Mouse (Mus musculus) inflammation-experienced regulatory T-cells, adult 16 weeks (primary cell): ENCODE results near the gene Iqce. TPM values are rescaled to one million over a fixed set of nuclear protein-coding genes. Genes with fewer than 3 reads are reported as not detected.

Experiments used
- polyA plus RNA-seq: library from polyadenylated mRNA; unstranded; fragments of 100-300 nt; shearing (Covaris generic); gene quantifications from one replicate; pipeline ENCODE4 v1.2.1, GENCODE M21; 2017

Iqce gene
- 49.0 TPM for polyA plus RNA-seq

DNA sequence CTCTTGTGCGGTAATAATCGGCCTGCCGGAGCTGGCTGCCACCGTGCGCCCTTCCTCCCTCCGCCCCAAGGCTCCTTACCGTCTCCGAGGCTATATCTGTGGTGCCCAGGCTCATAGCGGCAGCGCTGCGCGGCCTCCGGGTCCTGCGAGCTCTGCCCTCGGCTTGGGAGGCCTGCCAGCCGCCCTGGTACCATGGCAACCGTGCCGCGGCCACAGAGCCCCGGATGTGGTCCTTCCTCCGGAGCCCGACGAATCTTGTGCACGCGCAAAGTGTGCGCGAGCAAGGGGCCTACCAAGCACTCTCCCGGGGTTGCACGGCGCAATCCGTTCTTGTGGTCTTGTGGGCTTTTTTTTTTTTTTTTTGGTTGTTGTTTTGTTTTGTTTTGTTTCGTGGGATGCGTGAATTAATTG lies at the start of gene Iqce:
Gene Iqce (minus strand): TSS at position 276 of the 411 bp plus-strand sequence.

DNA sequence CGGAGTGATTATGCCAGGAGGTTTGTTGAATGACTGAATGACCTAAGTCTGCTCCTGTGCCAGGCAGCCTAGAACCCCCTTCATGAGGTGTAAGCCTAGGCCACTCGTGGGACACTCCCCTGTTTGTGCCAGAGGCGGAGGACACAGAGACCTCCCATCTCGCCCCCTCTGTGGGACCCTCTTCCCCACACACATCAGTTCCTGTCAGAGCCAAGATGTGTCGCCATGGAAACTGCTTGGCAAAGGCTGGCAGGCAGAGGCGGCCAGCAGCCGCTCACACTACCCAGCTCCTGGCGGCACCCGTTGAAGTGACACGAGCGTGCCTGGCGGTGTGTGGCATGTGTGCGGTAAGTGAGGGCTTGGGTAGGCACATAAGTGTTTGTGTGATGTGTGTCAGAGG lies 21.6 kb upstream of the Iqce start, which contains the start of gene Amz1:
Gene Amz1 (plus strand): TSS at position 306 of the 400 bp plus-strand sequence.

DNA sequence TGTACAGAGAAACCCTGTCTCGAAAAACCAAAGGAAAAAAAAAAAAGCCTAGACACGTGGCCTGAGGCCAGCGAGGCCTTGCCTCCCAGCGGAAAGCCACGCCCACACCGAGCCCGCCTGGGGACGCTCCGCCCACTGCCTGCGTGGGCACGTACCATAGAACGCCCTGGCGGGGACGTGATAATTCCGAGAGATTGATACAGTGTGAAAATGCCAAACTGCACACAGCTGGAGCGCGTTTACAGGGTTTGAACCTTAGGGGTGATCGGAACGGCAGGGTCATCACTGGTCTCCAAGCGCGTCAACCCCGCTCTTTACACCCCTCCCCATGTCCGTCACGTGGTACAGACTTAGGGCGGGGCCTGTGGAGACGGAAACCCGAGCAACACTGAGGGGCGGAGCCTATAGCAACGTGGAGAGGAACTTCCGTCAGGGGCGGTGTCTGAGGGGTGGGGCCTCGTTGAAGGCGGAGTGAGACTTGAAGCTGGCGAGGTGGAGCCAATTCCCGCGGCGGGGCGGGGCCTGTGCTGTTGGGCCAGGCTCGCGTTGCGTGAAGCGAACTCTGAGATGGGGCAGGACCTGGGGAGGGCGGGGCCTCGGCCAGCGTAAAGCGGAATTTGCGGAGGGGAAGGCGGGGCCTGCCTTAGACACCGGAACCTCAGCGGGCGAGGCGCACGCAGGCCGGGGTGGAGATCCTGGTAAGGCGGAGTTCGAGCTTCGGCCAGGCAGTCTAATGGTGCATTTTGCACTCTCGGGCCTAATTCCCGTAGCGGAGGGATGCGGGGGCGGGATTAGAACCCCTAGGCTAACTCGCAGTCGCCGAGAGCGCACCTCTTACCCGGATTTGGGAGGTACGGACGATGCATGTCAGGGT lies 2.4 kb upstream of the Iqce start, which contains the start of gene Brat1:
Gene Brat1 (plus strand): TSS at position 634 of the 874 bp plus-strand sequence.

DNA sequence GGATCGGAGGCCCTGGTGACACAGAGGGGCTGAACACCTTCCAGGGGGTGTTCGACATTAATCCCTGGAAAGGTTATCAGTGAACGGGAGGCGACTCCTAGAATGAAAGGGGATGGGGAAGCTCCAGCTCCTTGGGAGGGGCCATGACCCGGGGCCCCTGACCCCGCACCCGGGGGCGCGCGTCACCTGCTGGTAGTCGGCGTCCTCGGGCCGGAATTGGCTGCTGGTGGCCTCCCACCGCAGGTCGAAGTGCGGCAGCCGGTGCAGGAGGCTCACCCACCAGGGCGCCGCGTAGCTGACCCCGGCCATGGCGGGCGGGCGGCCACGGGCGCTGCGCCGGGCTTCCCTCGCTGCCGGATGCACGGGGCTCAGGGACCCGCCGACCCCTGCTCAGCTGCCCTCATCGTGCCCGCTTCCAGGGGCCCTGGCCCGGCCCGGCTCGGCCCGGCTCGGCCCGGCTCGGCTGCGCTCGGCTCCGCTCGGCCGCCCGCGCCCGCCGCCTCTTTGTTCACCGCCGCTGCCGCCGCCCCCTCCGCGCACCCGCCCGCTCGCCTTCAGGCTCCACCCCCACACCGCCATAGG lies 53.6 kb downstream of the Iqce start, which contains the start of gene Ttyh3:
Gene Ttyh3 (minus strand): TSS at position 513 of the 582 bp plus-strand sequence.

Other genes starting within 250 kb of the Iqce start
- gene Chst12, start 196.8 kb downstream of the Iqce start, polyA plus RNA-seq, result 44.7 TPM
- gene Grifin, start 137.3 kb downstream of the Iqce start, polyA plus RNA-seq, result 1.5 TPM
- gene Lfng, start 95.1 kb downstream of the Iqce start, polyA plus RNA-seq, result 92.8 TPM
- 3.7 TPM for gene Ttyh3, start 53.3 kb downstream of the Iqce start, polyA plus RNA-seq
- 48.0 TPM for gene Brat1, start 2.6 kb upstream of the Iqce start, polyA plus RNA-seq
- 1.5 TPM for gene Amz1, start 21.7 kb upstream of the Iqce start, polyA plus RNA-seq
- 3.6 TPM for gene Gna12, start 128.1 kb upstream of the Iqce start, polyA plus RNA-seq